Mouse (Mus musculus): ENCODE measurements around the gene Tmem130.

DNA sequence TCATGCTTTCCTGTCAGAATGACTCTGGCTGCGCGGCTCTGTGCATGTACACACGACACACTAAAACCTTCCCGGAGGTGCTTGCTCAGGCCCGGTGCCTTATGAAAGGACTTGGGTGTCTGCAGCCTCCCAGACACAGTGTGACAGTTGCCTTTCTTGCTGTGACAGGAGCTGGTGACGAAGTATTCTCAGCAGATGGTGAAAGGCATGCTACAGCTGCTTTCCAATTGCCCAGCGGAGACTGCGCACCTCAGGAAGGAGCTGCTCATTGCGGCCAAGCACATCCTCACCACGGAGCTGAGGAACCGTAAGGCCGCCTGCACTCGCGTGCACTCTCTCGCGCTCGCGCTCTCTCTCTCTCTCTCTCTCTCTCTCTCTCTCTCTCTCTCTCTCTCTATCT lies 24.8 kb upstream of the Tmem130 start:
- TF ChIP-seq CTCF (IDR thresholded peaks at IDR 0.05; ENCODE audit: borderline replicate concordance, insufficient read depth, low read depth, low read length) (no peak), POLR2A (IDR thresholded peaks at IDR 0.05; ENCODE audit: borderline replicate concordance, insufficient read depth, low read length) (no peak)
